Mouse (Mus musculus) kidney, embryonic 15.5 days (tissue): ENCODE data around the gene Slc22a23. TPM values are rescaled to one million over a fixed set of nuclear protein-coding genes. Genes with fewer than 3 reads are reported as not detected.

Source experiments
- ATAC-seq: fragments of 200-750 bp; cut with Nextera tagmentation; replicated peaks from 2 replicates; pipeline ENCODE4 v1.8.0; 2017; ENCODE audit warnings: moderate TSS enrichment; ENCODE audit not compliant: low FRiP score
- H3K27ac ChIP-seq: fragments of 300-500 bp; sonication (generic); 2 replicates; pipeline ENCODE4 v1.5.1; 2015; ENCODE audit warnings: mild to moderate bottlenecking, inconsistent platforms
- H3K27me3 ChIP-seq: fragments of 300-500 bp; sonication (generic); 2 replicates; pipeline ENCODE4 v1.6.1; 2015; ENCODE audit warnings: inconsistent platforms
- H3K36me3 ChIP-seq: fragments of 300-500 bp; sonication (generic); 2 replicates; pipeline ENCODE4 v1.6.1; 2015; ENCODE audit warnings: inconsistent platforms
- H3K4me1 ChIP-seq: fragments of 300-500 bp; sonication (generic); 2 replicates; pipeline ENCODE4 v1.6.1; 2015; ENCODE audit warnings: inconsistent platforms
- H3K4me2 ChIP-seq: fragments of 300-500 bp; sonication (generic); 2 replicates; pipeline ENCODE4 v1.6.1; 2015; ENCODE audit warnings: moderate library complexity, mild to moderate bottlenecking, inconsistent platforms
- H3K4me3 ChIP-seq: fragments of 300-500 bp; sonication (generic); replicated peaks from 2 replicates; pipeline ENCODE4 v1.5.1; 2015; ENCODE audit warnings: mild to moderate bottlenecking, inconsistent platforms
- H3K9ac ChIP-seq: fragments of 300-500 bp; sonication (generic); 2 replicates; pipeline ENCODE4 v1.6.1; 2015; ENCODE audit warnings: mild to moderate bottlenecking, inconsistent platforms
- H3K9me3 ChIP-seq: fragments of 300-500 bp; sonication (generic); replicated peaks from 2 replicates; pipeline ENCODE4 v1.6.1; 2016; ENCODE audit warnings: inconsistent platforms
- WGBS: fragments of 180-500 bp; shearing (Covaris S2); methylation state at CpG from one replicate; pipeline ENCODE4 v1.1.7; 2015; ENCODE audit warnings: mixed read lengths; 5-methylcytosine and 5-hydroxymethylcytosine counted together
- polyA plus RNA-seq: library from polyadenylated mRNA; unstranded; fragments of >200 nt; fragmentation: Nextera tagmentation; extraction: Ambion mirVana; gene quantifications from 2 replicates; pipeline ENCODE4 v1.2.1, GENCODE M21; 2015

Gene Slc22a23
- polyA plus RNA-seq, 1 experiment from 2014 or later = 2.4 TPM

DNA sequence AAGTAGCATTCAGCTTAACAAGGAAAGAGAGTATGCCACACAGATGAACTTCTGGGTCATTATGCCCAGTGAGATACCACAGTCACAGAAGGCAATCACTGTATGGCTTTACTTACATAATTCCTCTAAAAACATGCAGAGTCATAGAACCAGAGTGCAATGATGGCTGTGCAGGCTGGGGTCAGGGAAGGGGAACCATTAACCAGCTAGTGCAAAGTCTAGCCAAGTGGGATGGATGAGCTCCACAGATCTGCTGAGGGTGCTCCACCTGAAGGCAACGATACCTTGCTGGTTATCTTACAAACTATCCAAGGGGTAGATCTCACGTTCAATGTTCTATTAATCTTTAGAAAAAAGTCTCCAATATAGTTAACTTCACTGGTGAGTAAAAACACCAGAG is 88.3 kb downstream of the Slc22a23 start:
- no peaks in the 10 kb centered on the region for H3K36me3 ChIP-seq
- no peaks in the 10 kb centered on the region for H3K27me3 ChIP-seq
- H3K27ac ChIP-seq = no peak overlapping the region
- 90% methylated on average over 2 of the region's 2 CpGs for WGBS
- H3K9me3 ChIP-seq = no peaks in the 10 kb centered on the region
- H3K4me1 ChIP-seq = peaks cover 7% of the 10 kb centered on the region
- H3K4me2 ChIP-seq = no peak overlapping the region
- no peak overlapping the region for H3K9ac ChIP-seq
- H3K4me3 ChIP-seq = no peak overlapping the region
- ATAC-seq = no peak

DNA sequence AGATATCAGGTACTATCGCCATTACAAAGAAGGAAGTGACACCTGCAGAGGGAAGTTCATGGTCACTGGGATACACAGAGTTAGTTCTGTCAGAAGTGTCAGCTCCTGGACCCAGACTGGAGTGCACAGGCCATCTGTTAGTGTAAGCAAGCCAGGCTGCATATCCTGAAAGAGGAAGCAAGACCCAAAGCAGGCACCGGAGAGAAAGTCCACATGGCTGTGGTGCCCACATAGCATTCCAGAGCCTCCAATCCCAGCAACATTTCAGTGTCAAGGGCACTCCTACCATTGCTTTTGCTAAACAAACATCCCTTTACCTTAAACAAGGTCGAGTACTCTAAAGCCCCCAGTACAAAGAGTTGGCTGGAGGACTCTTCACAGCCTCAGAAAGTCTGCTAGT is 89.7 kb downstream of the Slc22a23 start:
- no peaks in the 10 kb centered on the region for H3K9me3 ChIP-seq
- no peaks in the 10 kb centered on the region for H3K36me3 ChIP-seq
- no peak for ATAC-seq
- H3K4me3 ChIP-seq = no peak overlapping the region
- no peak overlapping the region for H3K9ac ChIP-seq
- 71% methylated on average over 3 of the region's 3 CpGs for WGBS
- no peak overlapping the region for H3K4me2 ChIP-seq
- no peaks in the 10 kb centered on the region for H3K27me3 ChIP-seq
- peaks cover 7% of the 10 kb centered on the region for H3K4me1 ChIP-seq
- H3K27ac ChIP-seq = no peak overlapping the region

- Histone ChIP-seq H3K9me3 (no peaks in the 10 kb centered on the region), H3K36me3 (no peaks in the 10 kb centered on the region), H3K27me3 (no peaks in the 10 kb centered on the region), H3K4me1 (peaks cover 7% of the 10 kb centered on the region), H3K4me3 (no peak overlapping the region), H3K27ac (no peak overlapping the region), H3K9ac (no peak overlapping the region), H3K4me2 (no peak overlapping the region)
- 51% methylated on average over 5 of the region's 5 CpGs for WGBS
- ATAC-seq = no peak; the same call in 1 of the 2 replicates
These were observed 90.3 kb downstream of the Slc22a23 start for GRCm38 (mm10) chr13:34254691-34255090.

GRCm38 (mm10) chr13:34253736-34254135 is 91.2 kb downstream of the Slc22a23 start:
- Histone ChIP-seq H3K4me1 (peaks cover 15% of the 10 kb centered on the region), H3K27me3 (no peaks in the 10 kb centered on the region), H3K4me3 (no peak overlapping the region), H3K9ac (no peak overlapping the region), H3K27ac (no peak overlapping the region), H3K9me3 (no peaks in the 10 kb centered on the region), H3K36me3 (no peaks in the 10 kb centered on the region), H3K4me2 (no peak overlapping the region)
- ATAC-seq = no peak
- 86% methylated on average over 3 of the region's 3 CpGs for WGBS

DNA sequence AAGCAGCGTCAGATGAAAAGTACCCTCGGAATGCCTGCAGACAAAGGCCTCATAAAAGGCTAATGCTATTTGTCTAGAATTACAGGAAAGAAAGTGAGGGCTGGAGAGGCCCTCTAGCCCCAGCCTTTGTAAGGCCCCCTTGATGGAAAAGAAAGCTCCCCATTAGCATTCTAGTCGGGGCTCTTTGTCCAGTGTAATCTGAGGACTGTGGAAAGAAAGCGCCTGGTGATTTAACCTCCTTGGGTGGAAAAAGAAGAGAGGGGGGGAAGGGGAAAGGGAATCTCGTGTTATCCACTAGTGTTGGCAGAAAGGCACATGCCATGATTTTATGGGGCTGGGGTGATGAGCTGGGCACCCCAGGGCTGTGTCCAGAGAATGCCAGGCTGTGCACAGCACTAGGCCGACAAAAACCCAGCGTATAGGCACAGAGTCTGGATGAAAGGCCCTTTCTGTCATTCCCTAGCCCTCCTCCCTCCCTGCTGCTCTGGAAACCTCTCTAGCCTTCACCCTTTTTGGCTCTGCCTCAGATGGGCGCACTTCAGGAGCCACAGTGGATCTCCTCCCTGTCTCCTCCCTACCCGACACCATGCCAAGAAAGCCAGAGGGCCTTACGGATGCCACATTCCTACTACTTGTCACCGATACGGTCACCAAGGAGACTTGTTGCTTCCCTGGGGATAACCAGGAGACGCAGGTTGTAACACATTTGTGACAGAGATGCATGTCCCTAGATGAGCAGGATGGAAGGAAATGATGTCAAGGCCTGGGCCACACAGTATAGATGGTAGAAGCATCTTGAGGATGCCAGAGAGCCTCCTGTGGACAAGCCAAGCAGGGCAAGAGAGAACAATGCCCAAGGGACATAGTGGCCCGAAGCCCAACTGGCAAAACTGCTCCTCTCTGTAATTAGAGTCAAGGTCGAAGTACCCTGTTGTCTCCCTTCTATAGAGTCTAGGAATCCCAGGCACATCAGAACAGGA is 95.8 kb downstream of the Slc22a23 start:
- H3K36me3 ChIP-seq = no peaks in the 10 kb centered on the region
- ATAC-seq = peak; percentile 81
- no peak overlapping the region for H3K9ac ChIP-seq
- H3K27me3 ChIP-seq = no peaks in the 10 kb centered on the region
- no peaks in the 10 kb centered on the region for H3K9me3 ChIP-seq
- 36% methylated on average over 15 of the region's 15 CpGs for WGBS
- H3K27ac ChIP-seq = peak overlapping the region; percentile 68
- H3K4me3 ChIP-seq = no peak overlapping the region
- H3K4me2 ChIP-seq = no peak overlapping the region
- peaks cover 17% of the 10 kb centered on the region for H3K4me1 ChIP-seq

- Histone ChIP-seq H3K9me3 (no peaks in the 10 kb centered on the region), H3K27me3 (no peaks in the 10 kb centered on the region), H3K36me3 (no peaks in the 10 kb centered on the region), H3K27ac (no peak overlapping the region), H3K4me3 (no peak overlapping the region), H3K4me1 (peaks cover 17% of the 10 kb centered on the region), H3K9ac (no peak overlapping the region), H3K4me2 (no peak overlapping the region)
- no peak for ATAC-seq
- WGBS = 27% methylated on average over 6 of the region's 6 CpGs
These were observed 96.9 kb downstream of the Slc22a23 start for GRCm38 (mm10) chr13:34248107-34248506.

DNA sequence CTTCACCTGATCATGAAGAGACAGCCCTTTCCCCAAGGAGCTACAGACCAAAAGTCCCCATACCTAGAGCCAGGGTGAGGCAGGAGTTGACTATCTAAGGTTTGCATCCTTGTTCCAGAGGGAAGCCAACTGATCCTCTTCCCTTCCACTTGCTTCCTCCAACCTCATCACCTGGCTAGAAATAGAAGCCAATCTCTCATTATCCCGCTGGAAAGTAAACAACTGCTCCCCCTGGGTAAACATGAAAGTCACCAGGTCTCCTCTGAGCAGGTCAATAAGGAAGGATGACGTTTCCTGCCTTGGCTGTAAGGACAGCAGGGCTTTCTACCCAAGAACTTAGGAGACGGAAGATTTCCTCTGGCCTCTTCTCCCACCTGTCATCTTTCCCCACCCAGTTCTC is 98.2 kb downstream of the Slc22a23 start:
- Histone ChIP-seq H3K4me2 (no peak overlapping the region), H3K4me1 (peaks cover 21% of the 10 kb centered on the region), H3K36me3 (no peaks in the 10 kb centered on the region), H3K9ac (no peak overlapping the region), H3K27ac (no peak overlapping the region), H3K27me3 (no peaks in the 10 kb centered on the region), H3K9me3 (no peaks in the 10 kb centered on the region), H3K4me3 (no peak overlapping the region)
- 50% methylated on average over 3 of the region's 3 CpGs for WGBS
- ATAC-seq = no peak

DNA sequence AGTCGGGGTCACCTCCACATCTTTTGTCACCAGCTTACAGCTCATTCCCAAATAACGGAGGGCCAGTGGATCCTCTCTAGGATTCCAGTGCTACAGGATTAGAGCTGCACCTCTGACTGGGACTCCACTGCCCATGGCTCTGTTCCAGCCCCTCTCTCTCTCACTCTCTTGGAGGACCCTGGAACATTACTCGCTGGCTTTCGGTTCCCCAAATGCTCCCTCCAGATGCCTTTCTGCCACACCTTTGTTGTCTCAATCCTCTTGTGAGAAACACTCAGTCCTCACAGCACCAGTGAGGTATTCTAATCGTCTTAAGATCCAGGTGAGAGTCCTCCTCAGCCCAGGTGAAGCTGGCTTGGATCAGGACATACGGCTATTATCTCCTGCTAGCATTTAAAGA is 99.8 kb downstream of the Slc22a23 start:
- no peak overlapping the region for H3K4me2 ChIP-seq
- no peak overlapping the region for H3K4me3 ChIP-seq
- H3K9ac ChIP-seq = no peak overlapping the region
- peaks cover 29% of the 10 kb centered on the region for H3K4me1 ChIP-seq
- H3K9me3 ChIP-seq = no peaks in the 10 kb centered on the region
- no peaks in the 10 kb centered on the region for H3K36me3 ChIP-seq
- WGBS = 83% methylated on average over 6 of the region's 6 CpGs
- H3K27ac ChIP-seq = no peak overlapping the region
- H3K27me3 ChIP-seq = no peaks in the 10 kb centered on the region
- no peak for ATAC-seq

- Histone ChIP-seq H3K9me3 (no peaks in the 10 kb centered on the region), H3K4me3 (no peak overlapping the region), H3K9ac (no peak overlapping the region), H3K36me3 (no peaks in the 10 kb centered on the region), H3K27me3 (no peaks in the 10 kb centered on the region), H3K27ac (no peak overlapping the region), H3K4me2 (no peak overlapping the region), H3K4me1 (peaks cover 36% of the 10 kb centered on the region)
- no peak for ATAC-seq
- 73% methylated on average over 1 of the region's 1 CpGs for WGBS
These were observed 100.8 kb downstream of the Slc22a23 start for GRCm38 (mm10) chr13:34244186-34244585.

- H3K9me3 ChIP-seq = no peaks in the 10 kb centered on the region
- H3K27me3 ChIP-seq = no peaks in the 10 kb centered on the region
- ATAC-seq = no peak
- no peak overlapping the region for H3K27ac ChIP-seq
- no peak overlapping the region for H3K9ac ChIP-seq
- H3K4me3 ChIP-seq = no peak overlapping the region
- 32% methylated on average over 3 of the region's 3 CpGs for WGBS
- H3K4me1 ChIP-seq = peaks cover 36% of the 10 kb centered on the region
- H3K36me3 ChIP-seq = no peaks in the 10 kb centered on the region
- no peak overlapping the region for H3K4me2 ChIP-seq
These were observed 102.8 kb downstream of the Slc22a23 start for GRCm38 (mm10) chr13:34242211-34242610.

- peak overlapping the region; percentile 82 for H3K27ac ChIP-seq
- WGBS = 54% methylated on average over 3 of the region's 3 CpGs
- ATAC-seq = peak; percentile 70; the same call in 1 of the 2 replicates
These were observed 104.9 kb downstream of the Slc22a23 start for GRCm38 (mm10) chr13:34240087-34240428.

GRCm38 (mm10) chr13:34239371-34240086 is 105.5 kb downstream of the Slc22a23 start:
- Histone ChIP-seq H3K4me3 (no peak overlapping the region), H3K36me3 (no peaks in the 10 kb centered on the region), H3K9me3 (no peaks in the 10 kb centered on the region), H3K27me3 (no peaks in the 10 kb centered on the region), H3K27ac (peak overlapping the region; percentile 82), H3K4me1 (peaks cover 38% of the 10 kb centered on the region), H3K9ac (no peak overlapping the region), H3K4me2 (peak overlapping the region; percentile 38)
- peak; percentile 68 for ATAC-seq
- 20% methylated on average over 11 of the region's 11 CpGs for WGBS

More at GRCm38 (mm10) chr13:34240087-34240428, 104.9 kb downstream of the Slc22a23 start:
- no peak overlapping the region for H3K4me3 ChIP-seq
- H3K4me1 ChIP-seq = peaks cover 36% of the 10 kb centered on the region
- no peaks in the 10 kb centered on the region for H3K27me3 ChIP-seq
- no peaks in the 10 kb centered on the region for H3K36me3 ChIP-seq
- no peaks in the 10 kb centered on the region for H3K9me3 ChIP-seq
- H3K9ac ChIP-seq = no peak overlapping the region
- peak overlapping the region; percentile 38 for H3K4me2 ChIP-seq
